Mouse (Mus musculus) MEL (cell line): Measurements from ENCODE around the gene Mapk10.

Source experiments
- CTCF ChIP-seq, 3 experiments: IDR thresholded peaks in 2 of 3; conservative IDR thresholded peaks in 1 of 3; 2 replicates each; pipeline ENCODE4 v1.5.1; 2011 to 2012; ENCODE audit warnings: low read length in 3 of 3, low read depth in 2 of 3, mild to moderate bottlenecking in 2 of 3, improper control_type of control experiment in 1 of 3, inconsistent platforms in 1 of 3, mixed read lengths in 1 of 3, moderate library complexity in 1 of 3; ENCODE audit not compliant: control insufficient read depth in 1 of 3, insufficient read depth in 1 of 3, poor library complexity in 1 of 3, severe bottlenecking in 1 of 3
- EP300 ChIP-seq, 2 experiments: IDR thresholded peaks; 2 replicates each; pipeline ENCODE4 v1.6.1; 2011; ENCODE audit warnings: improper control_type of control experiment in 2 of 2, low read length in 2 of 2, low read depth in 1 of 2, mild to moderate bottlenecking in 1 of 2
- POLR2A ChIP-seq, 2 experiments: IDR thresholded peaks; 2 replicates each; pipeline ENCODE4 v1.6.1; 2011 to 2012; ENCODE audit warnings: low read length in 2 of 2, mild to moderate bottlenecking in 2 of 2, control low read depth in 1 of 2, improper control_type of control experiment in 1 of 2, low read depth in 1 of 2, moderate library complexity in 1 of 2; ENCODE audit not compliant: control insufficient read depth in 1 of 2, insufficient read depth in 1 of 2, poor library complexity in 1 of 2
- RCOR1 ChIP-seq: IDR thresholded peaks from 2 replicates; pipeline ENCODE4 v1.6.1; 2012; ENCODE audit warnings: low read depth, mild to moderate bottlenecking, inconsistent platforms, low read length, improper control_type of control experiment
- SMC3 ChIP-seq: IDR thresholded peaks from 2 replicates; pipeline ENCODE4 v1.6.1; 2011; ENCODE audit warnings: low read depth, low read length, improper control_type of control experiment
- TCF12 ChIP-seq: IDR thresholded peaks from 2 replicates; pipeline ENCODE4 v1.6.1; 2014; ENCODE audit warnings: low read depth, mild to moderate bottlenecking, inconsistent platforms, low read length, improper control_type of control experiment, moderate library complexity
- UBTF ChIP-seq: IDR thresholded peaks from 2 replicates; pipeline ENCODE4 v1.6.1; 2012; ENCODE audit warnings: low read depth, mild to moderate bottlenecking, inconsistent platforms, low read length, improper control_type of control experiment, moderate library complexity, borderline replicate concordance; ENCODE audit not compliant: insufficient read depth
- USF1 ChIP-seq: IDR thresholded peaks from 2 replicates; pipeline ENCODE4 v1.6.1; 2014; ENCODE audit warnings: low read depth, mild to moderate bottlenecking, inconsistent platforms, low read length, improper control_type of control experiment, moderate library complexity
- USF2 ChIP-seq, 2 experiments: IDR thresholded peaks; 2 replicates each; pipeline ENCODE4 v1.6.1; 2011 to 2012; ENCODE audit warnings: improper control_type of control experiment in 2 of 2, low read length in 2 of 2, borderline replicate concordance in 1 of 2, inconsistent platforms in 1 of 2, low read depth in 1 of 2, mild to moderate bottlenecking in 1 of 2; ENCODE audit not compliant: insufficient read depth in 1 of 2
- ZKSCAN1 ChIP-seq: IDR thresholded peaks from 2 replicates; pipeline ENCODE4 v1.6.1; 2012; ENCODE audit warnings: low read depth, mild to moderate bottlenecking, inconsistent platforms, low read length, improper control_type of control experiment, moderate library complexity

DNA sequence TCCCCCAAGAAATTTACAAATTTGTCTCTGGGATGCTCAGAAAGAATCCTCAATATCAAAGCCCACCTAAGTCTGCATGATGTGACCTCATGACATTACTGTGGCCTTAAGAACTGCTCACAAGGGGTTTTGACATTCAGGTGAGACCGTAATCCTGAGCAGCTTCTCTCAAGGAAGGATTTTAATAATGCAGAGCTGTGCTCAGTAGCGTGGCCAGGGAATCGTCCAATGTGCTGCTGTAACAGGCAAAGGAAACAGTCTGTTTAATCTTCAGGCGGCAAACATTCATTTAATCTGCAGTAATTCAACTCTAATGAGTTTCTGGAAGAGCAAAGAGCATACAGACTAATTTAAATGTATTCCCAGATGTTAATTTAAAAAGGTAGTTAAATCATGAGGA, 236.7 kb downstream of the Mapk10 start:
- no peak for TF ChIP-seq UBTF
- no peak for TF ChIP-seq RCOR1
- no peak for TF ChIP-seq USF1
- TF ChIP-seq POLR2A (IDR thresholded peaks at IDR 0.05; ENCODE audit: control insufficient read depth in 1 of 2, insufficient read depth in 1 of 2, low read depth in 1 of 2, low read length in 2 of 2, poor library complexity in 1 of 2), result no peak
- TF ChIP-seq TCF12, result no peak
- no peak for TF ChIP-seq CTCF (IDR thresholded peaks at IDR 0.05 in 2 of 3, conservative IDR thresholded peaks at IDR 0.05 in 1 of 3; ENCODE audit: control insufficient read depth in 1 of 3, insufficient read depth in 1 of 3, low read depth in 2 of 3, low read length in 3 of 3, poor library complexity in 1 of 3, severe bottlenecking in 1 of 3)
- no peak for TF ChIP-seq EP300 (IDR thresholded peaks at IDR 0.05; ENCODE audit: low read depth in 1 of 2, low read length in 2 of 2)
- no peak for TF ChIP-seq SMC3
- TF ChIP-seq ZKSCAN1, result no peak
- no peak for TF ChIP-seq USF2 (IDR thresholded peaks at IDR 0.05; ENCODE audit: borderline replicate concordance in 1 of 2, insufficient read depth in 1 of 2, low read depth in 1 of 2, low read length in 2 of 2)
